Mouse (Mus musculus): ENCODE results near the gene Hax1.

The Hax1 gene

DNA sequence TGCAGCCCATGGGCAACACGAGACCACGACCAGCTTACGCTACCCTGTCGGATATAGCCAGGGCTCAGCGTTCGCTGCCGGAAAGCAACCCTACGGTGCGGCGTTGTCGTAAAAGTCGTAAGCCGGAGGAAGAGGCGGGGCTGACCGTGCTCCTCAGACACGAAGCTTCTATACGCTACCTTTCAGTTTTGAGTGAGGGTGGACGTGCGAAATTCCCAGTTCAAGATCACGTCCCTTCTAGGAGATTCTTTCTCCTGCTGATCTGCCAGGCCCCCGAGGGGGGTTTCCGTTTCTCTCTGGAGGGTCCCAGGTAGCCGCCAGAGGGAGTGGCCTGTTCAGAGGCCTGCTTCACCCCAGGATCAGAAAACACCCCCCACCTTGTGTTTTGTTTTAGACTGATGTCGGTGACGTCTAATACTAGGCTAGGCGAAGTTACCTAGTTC lies at the start of gene Hax1:
Hax1 (minus strand) TSS at position 169 of the 443 bp plus-strand sequence.
- DNase-seq (ENCODE audit: low spot score in 2 of 2): peak; percentile 90 to 91

DNA sequence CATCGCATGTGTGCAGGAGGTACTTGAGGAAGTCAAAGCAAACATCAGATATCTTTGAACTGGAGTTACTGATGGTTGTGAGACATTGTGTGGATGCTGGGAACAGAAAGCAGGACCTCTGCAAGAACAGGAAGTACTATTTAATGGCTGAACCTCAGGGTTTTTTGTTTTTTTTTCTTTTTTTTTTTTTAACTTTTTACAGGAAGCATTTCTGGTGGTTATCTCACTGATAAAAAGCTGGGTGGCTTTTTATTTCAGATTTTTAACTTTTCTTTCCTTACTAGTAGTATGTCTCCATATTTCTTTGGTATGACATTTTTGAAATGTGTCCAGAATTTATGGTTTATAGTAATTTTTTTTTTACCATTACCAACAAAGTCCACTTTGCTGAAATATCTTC lies 37.7 kb upstream of the Hax1 start:
- no peak for DNase-seq (ENCODE audit: low spot score in 2 of 2)

DNA sequence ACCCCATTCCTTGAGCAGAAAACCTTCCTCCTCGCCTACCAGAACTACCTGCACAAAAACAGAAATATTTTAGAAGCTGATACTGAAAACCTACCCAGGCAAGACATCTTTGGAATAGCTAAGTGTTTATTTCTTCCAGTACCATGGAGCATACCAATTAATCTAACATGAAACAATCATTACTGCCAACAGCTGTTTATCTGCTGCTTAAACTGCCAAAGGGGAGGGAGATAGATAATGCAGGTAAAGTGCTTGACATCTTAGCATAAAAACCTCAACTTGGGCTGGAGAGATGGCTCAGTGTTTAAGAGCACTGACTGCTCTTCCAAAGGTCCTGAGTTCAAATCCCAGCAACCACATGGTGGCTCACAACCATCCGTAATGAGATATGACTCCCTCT lies 36.1 kb upstream of the Hax1 start:
- no peak for DNase-seq (ENCODE audit: low spot score in 2 of 2)

DNA sequence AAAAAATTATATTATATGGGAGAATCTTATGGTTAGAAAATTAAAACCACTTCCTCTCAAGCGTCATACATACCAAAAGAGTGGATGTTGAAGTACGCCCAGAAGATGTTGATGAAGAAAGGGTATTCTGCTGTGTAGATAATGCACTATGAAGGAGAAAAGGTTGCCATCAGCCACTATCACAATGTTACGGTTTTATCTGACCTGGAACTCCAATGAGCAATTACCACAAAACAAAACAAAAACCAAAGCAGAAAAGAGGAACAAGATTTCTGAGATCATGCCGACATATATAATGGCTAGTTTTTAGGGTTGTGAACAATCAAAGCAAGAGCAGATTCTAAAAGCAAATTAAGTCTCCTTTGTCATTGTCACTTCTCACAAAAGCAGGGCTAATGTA lies 18.0 kb upstream of the Hax1 start:
- DNase-seq (ENCODE audit: low spot score in 2 of 2): no peak

DNA sequence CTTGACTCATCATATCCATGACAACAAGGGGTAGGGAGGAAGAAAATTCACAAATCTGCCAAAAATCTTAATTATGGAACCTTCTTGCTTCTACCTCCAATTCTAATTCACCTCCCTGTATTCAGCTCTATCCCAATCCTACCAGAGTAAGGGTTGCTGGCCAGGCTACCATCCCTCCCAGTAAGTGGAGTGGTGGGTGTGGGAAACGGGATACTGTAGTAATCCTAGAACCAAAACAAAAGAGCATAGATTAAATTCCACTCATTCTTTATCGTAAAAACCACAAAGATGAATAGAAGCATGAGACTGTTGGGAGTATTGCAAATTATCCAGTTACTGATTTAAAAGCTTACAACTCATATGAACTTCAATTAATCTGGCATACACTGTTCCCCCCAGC lies 11.7 kb upstream of the Hax1 start:
- DNase-seq (ENCODE audit: low spot score in 2 of 2): no peak

DNA sequence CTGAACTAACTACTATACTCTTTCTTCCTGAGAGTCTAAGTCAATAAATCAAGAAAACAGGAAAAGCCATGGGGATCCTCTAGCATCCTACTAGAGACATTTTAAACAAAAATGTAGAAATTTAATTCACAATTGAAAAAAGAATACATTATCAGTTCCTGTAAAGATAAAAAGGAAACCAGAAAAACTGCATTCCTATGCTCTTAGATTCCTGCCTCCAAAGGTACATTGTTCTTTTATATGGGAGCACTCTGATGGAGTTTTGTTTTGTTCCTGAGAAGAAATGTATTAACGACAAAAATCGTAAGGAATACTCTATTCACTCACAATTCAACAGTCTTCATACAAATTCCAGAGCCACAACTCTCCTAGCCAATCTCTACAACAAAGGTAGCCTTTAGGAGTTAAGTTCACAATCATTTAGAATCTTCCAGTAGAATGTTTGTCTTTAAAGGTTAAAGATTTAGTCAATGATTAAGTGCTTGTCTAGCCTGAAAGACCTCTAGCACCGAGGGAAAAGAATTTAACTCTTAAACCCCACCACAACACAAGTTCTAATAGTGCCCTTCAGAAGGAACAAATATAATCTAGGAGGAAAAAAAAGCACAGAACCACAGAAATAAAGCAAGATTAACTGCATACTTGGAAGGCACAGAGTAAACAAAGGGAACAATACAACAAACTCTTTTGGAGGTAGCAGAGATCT lies 5.7 kb upstream of the Hax1 start:
- no peak for DNase-seq (ENCODE audit: low spot score in 2 of 2)

DNA sequence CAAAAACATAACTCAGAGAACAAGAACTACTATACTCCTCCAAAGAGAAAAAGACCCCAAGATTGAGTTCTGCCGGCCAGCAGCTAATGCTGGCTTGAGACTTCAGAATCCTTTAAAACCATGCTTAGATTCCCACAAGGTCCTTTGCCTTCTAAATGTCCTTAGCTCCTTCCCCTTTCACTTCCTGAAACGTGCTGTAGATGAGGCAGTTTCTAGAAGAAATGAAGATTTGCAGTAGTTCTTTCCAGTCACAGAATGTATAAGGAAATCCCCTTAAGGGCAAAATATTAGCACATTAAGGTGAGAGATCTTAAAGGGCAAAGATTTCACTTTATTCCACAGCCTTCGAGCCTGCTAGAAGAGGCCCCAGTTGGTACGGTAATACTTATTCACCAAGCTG lies 1.2 kb upstream of the Hax1 start:
- no peak for DNase-seq (ENCODE audit: low spot score in 2 of 2)

DNA sequence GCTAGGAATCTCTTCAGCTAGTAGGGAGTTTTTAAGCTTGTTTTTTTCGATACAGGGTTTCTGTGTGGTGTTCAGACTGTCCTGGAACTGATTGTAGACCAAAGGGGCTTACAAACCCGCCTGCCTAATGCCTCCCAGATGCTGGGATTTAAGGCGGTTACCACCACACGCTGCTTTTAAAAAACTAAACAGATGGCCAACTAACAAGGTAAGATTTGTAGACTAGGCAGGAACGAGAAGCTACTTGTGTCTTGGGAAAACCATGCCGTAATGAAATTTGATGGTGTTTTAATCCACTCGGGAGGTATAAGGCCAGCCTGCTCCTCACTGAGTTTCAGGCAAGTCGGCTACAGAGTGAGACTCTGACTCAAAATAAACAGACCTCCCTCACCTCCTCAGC lies 510 bp upstream of the Hax1 start:
- DNase-seq (ENCODE audit: low spot score in 2 of 2): no peak

DNA sequence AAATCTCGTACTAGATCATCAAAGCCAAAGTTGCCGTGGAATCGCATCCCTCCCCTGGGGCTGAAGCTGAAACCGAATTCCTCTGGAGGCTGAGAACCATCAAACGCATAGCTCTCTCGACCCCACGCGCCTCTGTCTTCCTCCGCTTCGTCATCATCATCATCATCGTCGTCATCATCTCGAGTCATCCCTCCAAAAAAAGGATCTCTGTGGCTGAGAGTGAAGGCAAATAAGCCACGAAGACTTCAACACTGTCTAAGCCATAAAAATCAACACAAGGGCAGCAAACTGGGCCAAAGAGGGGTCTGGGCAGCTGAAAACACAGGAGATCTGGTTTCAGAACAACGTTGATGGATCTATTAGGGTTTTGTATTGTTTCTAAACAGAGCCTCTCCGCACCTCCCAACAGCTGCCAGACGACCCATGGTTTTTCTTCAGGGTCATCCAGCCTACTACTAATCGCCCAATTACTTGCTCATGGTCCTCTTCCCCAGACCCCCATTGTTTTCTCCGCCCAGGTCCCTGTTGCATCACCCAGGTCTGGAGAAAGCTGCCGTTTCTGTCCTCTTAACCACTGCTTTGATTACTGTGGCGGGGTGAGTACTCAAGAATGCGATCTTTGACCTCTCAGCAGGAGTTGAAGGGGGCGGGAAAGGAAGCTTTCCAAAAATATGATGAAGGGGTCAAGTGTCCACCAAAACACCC lies 637 bp downstream of the Hax1 start:
- no peak for DNase-seq (ENCODE audit: low spot score in 2 of 2)

DNA sequence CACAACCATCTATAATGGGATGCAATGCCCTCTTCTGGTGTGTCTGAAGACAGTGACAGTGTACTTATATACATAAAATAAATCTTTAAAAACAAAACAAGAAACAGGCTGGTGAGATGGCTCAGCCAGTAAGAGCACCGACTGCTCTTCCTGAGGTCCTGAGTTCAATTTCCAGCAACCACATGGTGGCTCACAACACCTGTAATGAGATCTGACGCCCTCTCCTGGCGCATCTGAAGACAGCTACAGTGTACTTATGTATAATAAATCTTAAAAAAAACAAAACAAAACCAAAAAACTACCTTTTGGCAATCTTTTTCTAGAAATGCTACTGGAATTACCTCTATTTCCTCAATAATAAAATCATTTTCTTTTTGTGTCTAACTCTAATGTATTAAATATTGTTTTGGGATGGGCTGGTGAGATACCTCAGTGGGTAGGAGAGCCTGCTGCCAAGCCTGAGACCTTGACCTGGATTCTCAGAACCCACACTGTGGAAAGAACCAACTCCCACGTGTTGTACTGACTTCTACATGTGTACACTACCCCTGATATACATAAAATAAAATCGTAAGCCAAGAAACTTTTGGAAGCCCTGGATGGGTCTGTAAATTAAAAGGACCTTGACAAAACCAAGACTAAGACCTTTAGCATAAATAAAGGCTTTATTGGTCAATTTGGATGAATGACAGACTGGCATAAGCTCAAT lies 3.6 kb downstream of the Hax1 start:
- no peak for DNase-seq (ENCODE audit: low spot score in 2 of 2)

DNA sequence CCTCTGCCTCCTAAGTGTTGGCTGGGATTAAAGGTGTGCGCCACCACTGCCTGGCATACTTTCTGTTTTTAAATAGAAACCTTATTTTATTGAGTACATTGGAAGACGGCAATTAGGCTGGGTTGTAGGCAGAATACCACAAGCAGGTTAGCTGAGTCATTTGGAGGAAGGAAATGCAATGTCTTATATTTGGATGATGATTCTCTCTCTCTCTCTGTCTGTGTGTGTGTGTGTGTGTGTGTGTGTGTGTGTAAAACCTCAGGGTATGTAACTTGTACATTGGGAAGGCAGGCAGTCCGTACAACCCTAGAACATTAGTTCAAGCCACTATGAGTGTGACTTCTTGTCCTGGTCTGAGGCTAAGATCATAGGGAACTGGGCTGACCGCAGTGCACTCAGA lies 10.8 kb downstream of the Hax1 start:
- no peak for DNase-seq (ENCODE audit: low spot score in 2 of 2)

DNA sequence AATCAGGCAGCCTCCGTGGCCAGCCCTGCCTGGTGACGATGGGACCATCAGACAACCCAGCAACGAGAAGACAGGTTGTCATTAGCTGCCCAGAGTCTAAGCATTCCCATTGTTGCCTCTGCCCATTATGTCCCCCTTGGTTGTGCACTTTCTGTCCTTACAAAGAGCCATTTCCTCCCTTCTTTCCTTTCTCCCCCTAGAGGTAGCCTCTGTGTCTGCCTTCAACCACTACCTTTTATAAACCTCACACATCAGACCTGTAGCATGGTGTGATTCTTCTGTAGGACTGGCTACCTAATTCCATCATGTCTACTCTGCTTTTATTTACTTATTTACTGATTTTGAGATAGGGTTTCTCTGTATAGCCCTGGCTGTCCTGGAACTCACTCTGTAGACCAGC lies 11.4 kb downstream of the Hax1 start:
- no peak for DNase-seq (ENCODE audit: low spot score in 2 of 2)

DNA sequence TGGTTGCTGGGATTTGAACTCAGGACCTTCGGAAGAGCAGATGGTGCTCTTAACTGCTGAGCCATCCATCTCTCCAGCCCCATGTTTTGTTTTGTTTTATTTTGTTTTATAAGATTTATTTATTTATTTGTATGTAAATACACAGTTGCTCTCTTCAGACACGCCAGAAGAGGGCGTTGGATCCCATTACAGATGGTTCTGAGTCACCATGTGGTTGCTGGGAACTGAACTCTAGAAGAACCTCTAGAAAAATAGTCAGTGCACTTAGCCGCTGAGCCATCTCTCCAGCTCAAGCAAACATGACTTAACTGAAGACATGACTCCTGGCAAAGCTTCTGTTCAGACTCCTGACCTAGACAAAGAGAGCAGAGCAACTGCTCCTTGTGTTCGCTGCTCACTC lies 16.2 kb downstream of the Hax1 start:
- DNase-seq (ENCODE audit: low spot score in 2 of 2): no peak

DNA sequence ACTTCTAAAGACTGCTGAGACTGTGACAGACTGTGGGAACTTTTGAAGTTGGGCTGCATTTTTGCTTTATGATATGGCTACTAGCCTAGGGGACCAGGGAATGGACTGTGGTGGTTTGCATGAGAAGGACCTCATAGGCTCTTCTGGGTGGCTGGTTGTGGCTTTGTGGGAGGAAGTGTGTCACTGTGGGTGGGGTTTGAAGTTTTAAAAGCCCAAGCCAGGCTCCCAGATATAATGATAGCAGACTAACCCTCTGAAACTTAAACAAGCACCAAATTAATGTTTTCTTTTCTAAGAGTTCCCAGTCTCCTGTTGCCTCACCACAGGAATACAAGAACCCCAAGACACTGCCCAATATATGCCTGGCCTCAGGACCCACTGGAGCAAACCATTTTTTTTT lies 21.7 kb downstream of the Hax1 start:
- DNase-seq (ENCODE audit: low spot score in 2 of 2): no peak

DNA sequence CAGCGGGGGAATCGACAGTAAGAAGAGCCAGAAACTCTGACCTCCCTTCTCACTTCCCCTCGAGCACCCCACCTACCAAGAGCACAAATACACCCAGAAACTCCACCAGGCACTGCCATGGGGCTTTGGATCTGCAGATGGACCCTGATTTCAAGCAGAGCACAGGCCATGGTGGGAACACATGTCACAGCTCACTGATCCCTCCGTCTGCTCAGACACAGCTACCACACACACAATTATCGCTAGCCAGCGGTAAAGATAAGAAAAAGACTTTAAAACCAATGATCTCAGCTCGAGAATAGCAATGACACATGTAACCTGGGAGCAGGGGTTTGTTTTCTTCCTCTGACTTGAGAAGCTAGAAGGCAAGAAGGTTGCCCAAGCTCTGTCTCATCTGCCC lies 30.1 kb downstream of the Hax1 start:
- DNase-seq (ENCODE audit: low spot score in 2 of 2): no peak

DNA sequence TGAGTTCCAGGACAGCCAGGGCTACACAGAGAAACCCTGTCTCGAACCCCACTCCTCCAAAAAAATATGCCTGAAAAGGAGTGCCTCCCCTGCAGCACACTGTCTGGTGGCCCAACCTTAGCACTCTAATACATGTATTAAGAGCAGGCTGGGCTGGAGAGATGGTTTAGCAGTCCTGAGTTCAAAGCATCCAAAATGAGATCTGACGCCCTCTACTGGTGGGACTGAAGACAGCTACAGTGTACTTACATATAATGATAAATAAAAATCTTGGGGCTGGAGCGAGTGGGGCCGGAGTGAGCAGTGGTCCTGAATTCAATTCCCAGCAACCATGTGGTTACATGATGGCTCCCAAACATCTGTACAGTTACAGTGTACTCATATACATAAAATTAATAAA lies 31.6 kb downstream of the Hax1 start:
- DNase-seq (ENCODE audit: low spot score in 2 of 2): peak in 1 of 2 experiments; percentile 55

DNA sequence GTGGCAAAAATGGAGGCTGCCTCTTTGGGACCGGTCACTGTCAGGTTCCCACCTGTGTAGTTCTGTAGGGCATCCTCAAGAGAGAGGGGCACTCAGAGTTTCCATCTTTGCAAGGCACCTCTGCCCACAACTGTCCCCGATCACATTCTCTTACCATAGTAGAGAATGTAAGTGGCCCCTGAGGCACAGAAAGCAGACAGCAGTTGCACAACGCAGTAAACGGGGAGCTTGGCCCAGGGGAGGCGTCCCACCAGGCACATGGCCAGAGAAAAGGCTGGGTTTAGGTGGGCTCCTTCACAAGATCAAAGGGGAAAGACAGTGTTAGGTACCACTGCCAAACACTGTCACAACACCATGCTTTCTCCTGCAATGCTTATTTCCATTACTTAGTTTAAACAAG lies 32.6 kb downstream of the Hax1 start:
- DNase-seq (ENCODE audit: low spot score in 2 of 2): no peak

DNA sequence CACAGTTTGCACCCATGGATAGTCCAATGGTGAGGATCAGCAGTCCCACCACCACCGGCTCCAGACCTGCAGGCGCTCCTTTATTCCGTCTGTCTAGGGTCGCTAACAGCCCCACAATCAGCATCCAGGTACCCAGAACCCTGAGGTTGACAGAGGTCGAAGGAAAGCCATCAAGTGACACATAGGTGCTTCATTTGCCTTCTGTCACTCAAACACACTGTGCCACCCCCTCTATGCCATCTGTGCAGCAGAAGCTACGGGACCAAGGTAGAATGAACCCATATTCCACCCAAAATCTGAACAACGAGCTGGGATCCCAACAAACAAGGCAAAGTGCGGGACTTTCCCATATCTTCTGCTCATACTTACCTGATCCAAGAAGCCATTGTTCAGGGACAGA lies 33.0 kb downstream of the Hax1 start:
- no peak for DNase-seq (ENCODE audit: low spot score in 2 of 2)

DNA sequence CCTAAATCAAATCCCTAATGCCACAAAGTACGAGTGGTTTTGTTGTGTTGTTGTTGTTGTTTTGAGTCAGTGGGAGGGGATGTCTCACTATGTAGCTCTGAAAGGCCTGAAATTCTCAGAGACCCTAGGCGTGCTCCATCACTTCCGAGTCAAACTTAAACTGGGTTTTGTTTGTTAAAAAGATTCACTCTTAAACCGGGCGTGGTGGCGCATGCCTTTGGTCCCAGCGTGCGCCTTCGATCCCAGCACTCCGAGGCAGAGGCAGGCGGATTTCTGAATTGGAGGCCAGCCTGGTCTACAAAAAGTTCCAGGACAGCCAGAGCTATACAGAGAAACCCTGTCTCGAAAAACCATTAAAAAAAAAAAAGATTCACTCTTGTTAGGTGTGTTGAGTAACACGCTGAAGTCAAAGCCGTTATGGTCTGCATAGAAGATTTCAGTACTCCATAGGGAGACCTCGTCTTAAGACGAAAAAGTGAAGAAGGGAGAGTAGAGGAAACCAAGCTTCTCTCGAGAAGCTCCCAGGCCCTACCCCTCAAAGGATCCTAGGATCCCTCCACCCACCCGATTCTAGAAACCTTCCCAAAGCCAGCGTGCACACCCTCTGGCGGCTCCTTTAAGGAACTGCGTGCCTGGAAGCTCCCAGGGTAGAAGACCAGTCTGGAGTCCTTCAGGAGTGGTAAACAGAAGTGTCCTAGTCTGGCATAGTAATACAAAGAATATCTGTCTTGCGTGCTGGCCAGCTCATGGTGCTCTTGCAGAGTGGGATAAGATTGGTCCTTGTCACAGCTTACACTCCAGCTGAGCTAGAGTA lies 34.4 kb downstream of the Hax1 start:
- DNase-seq (ENCODE audit: low spot score in 2 of 2): peak; percentile 36 to 44

DNA sequence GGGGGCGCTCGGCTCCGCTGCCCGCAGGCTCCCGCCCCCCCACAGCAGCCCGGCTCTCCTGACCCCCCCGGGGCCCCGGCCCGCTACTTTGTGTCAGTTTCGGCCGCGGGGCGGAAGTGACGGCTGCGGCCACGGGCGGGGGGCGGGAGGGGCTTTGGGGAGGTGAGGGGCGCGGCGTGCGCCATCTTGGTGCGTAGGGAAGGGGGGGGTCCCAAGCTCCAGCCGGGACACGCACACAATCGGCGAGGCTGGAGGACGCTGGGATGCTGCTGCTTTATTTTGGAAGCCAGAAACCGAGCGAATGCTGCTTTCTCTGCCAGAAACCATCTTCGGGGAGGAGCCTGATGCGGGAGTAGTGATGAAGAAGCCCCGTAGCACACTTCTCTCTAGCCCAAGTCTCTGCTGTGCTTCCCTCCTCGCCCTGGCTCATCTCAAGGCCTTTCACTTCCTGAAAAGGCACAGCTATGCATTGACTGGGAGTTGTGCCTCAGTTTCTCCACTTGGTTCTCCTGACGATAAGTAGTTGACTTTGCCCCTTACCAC lies 35.3 kb downstream of the Hax1 start, which contains the start of gene Atp8b2:
Atp8b2 (minus strand) TSS at position 288 of the 543 bp plus-strand sequence.
- peak; percentile 48 to 68 for DNase-seq (ENCODE audit: low spot score in 2 of 2)

DNA sequence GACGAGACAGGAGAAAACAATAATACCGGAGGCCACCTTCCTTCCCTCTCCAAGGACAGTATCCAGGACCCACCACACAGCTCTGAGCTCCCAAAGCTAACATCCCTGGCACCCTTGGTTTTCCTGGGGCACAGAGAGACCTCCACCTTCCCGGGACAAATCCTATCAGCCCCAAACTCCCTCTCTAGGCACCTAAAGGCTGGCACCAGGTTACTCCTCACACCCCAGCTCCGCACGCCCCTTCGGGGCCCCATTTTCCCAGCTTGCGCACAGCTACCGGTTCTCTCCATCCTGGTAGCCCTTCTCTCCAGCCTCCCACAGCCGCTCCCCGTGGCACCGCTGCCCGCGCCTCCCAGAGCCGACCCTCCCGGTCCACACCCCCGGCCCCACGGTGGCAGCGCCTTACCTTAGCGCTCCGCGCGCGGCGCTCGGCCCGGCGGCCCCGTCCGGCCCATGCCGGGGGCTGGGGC lies 35.8 kb downstream of the Hax1 start:
- DNase-seq (ENCODE audit: low spot score in 2 of 2): peak in 1 of 2 experiments; percentile 40

Measured in thymus, postnatal 10 days (tissue).